Mouse (Mus musculus) embryonic fibroblast, embryonic 13.5 days (primary cell): ENCODE results near the gene E2f7.

ENCODE experiments used
- CTCF ChIP-seq: IDR thresholded peaks from 2 replicates; pipeline ENCODE4 v1.5.1; 2011; ENCODE audit warnings: mild to moderate bottlenecking, control low read depth, low read length, moderate library complexity, borderline replicate concordance; ENCODE audit not compliant: insufficient read depth
- POLR2A ChIP-seq: IDR thresholded peaks from 2 replicates; pipeline ENCODE4 v1.6.1; 2011; ENCODE audit warnings: low read depth, mild to moderate bottlenecking, control low read depth, low read length, moderate library complexity

GRCm38 (mm10) chr10:110789683-110790082 lies 44.4 kb downstream of the E2f7 start:
- no peak for TF ChIP-seq POLR2A
- no peak for TF ChIP-seq CTCF
